Mouse (Mus musculus): ENCODE data around the gene Pom121.

The Pom121 gene

GRCm38 (mm10) chr5:135349862-135350261, 44.5 kb downstream of the Pom121 start, which contains the start of gene Fkbp6:
TSS of gene Fkbp6 (minus strand) at chr5:135350044.
- ChIA-PET CTCF (interaction anchor here in 2 of 4 experiments (0.6 to 0.7 kb wide), 3 partner anchors 179 to 318 kb away, joined by 3 to 6 read pairs (median 3); no protein-coding TSS in a partner anchor), POLR2A (interaction anchor here in 3 of 4 experiments (0.6 to 1.2 kb wide), 12 partner anchors 8 to 430 kb away, joined by 3 to 5 read pairs (median 4); no protein-coding TSS in a partner anchor)

GRCm38 (mm10) chr5:135347511-135348011, 46.8 kb downstream of the Pom121 start:
- CTCF ChIA-PET, result interaction anchor here in 3 of 4 experiments (0.7 to 2.8 kb wide), 4 partner anchors 16 to 52 kb away, joined by 4 to 13 read pairs (median 5); no protein-coding TSS in a partner anchor
- POLR2A ChIA-PET, result interaction anchor here in 2 of 4 experiments (0.7 to 1.5 kb wide), 2 partner anchors 16 to 41 kb away, joined by 6 to 7 read pairs; no protein-coding TSS in a partner anchor

- POLR2A ChIA-PET, result interaction anchor here in 1 of 4 experiments (0.6 to 1.4 kb wide), 2 partner anchors 10 to 294 kb away, joined by 3 to 5 read pairs; no protein-coding TSS in a partner anchor
Measured at GRCm38 (mm10) chr5:135346430-135346829, 47.9 kb downstream of the Pom121 start.

GRCm38 (mm10) chr5:135345989-135346388, 48.4 kb downstream of the Pom121 start:
- POLR2A ChIA-PET, result interaction anchor here in 1 of 4 experiments (0.6 to 1.4 kb wide), 2 partner anchors 10 to 294 kb away, joined by 3 to 5 read pairs; no protein-coding TSS in a partner anchor
- CTCF ChIA-PET, result interaction anchor here in 3 of 4 experiments (0.5 to 2.8 kb wide), 7 partner anchors 17 to 330 kb away, joined by 3 to 13 read pairs (median 4); no protein-coding TSS in a partner anchor

More at GRCm38 (mm10) chr5:135346430-135346829, 47.9 kb downstream of the Pom121 start:
- CTCF ChIA-PET, result interaction anchor here in 3 of 4 experiments (0.9 to 2.8 kb wide), 5 partner anchors 17 to 37 kb away, joined by 3 to 13 read pairs (median 5); no protein-coding TSS in a partner anchor

GRCm38 (mm10) chr5:135337575-135337974, 56.8 kb downstream of the Pom121 start:
- POLR2A ChIA-PET, result interaction anchor here in 2 of 4 experiments (0.6 to 2.0 kb wide), 3 partner anchors 17 to 123 kb away, joined by 3 to 6 read pairs (median 3); no protein-coding TSS in a partner anchor
- CTCF ChIA-PET, result interaction anchor here in 2 of 4 experiments (0.6 to 0.9 kb wide), 2 partner anchors 232 to 430 kb away, joined by 3 read pairs; no protein-coding TSS in a partner anchor

- ChIA-PET CTCF (no interaction called here), POLR2A (no interaction called here)
Measured at GRCm38 (mm10) chr5:135331161-135331560, 63.2 kb downstream of the Pom121 start.

- ChIA-PET POLR2A (no interaction called here), CTCF (interaction anchor here in 1 of 4 experiments (0.6 kb wide), 1 partner anchor 195 kb away, joined by 3 read pairs; no protein-coding TSS in a partner anchor)
Measured at GRCm38 (mm10) chr5:135330201-135330600, 64.1 kb downstream of the Pom121 start.

GRCm38 (mm10) chr5:135329471-135329870, 64.9 kb downstream of the Pom121 start:
- CTCF ChIA-PET, result interaction anchor here in 1 of 4 experiments (0.5 to 1.1 kb wide), 2 partner anchors 10 to 54 kb away, joined by 3 to 4 read pairs; no protein-coding TSS in a partner anchor

More at GRCm38 (mm10) chr5:135329471-135329870, 64.9 kb downstream of the Pom121 start:
- POLR2A ChIA-PET, result interaction anchor here in 2 of 4 experiments (0.7 kb wide), 2 partner anchors 24 to 342 kb away, joined by 3 to 4 read pairs; no protein-coding TSS in a partner anchor

Measured in embryonic stem cell, embryonic (primary cell).